Mouse (Mus musculus) adipocyte (in vitro differentiated cells): ENCODE measurements around the gene Eif2ak2.
A peak's percentile ranks its signal among the peaks of the same experiment; 100 is the strongest.

Source experiments
- DNase-seq: peaks from one replicate; pipeline ENCODE4 v3.0.0-alpha.2; 2016; ENCODE audit warnings: low spot score

Gene Eif2ak2

GRCm38 (mm10) chr17:78882401-78883112 lies at the start of gene Eif2ak2:
Gene Eif2ak2, minus strand, starts transcription at chr17:78882573.
- DNase-seq, result peak; percentile 91

GRCm38 (mm10) chr17:78917696-78918095 lies 35.3 kb upstream of the Eif2ak2 start:
- no peak for DNase-seq

GRCm38 (mm10) chr17:78916899-78917298 lies 34.5 kb upstream of the Eif2ak2 start:
- DNase-seq, result no peak

GRCm38 (mm10) chr17:78916369-78916813 lies 34.0 kb upstream of the Eif2ak2 start, which contains the start of gene Cebpzos:
Gene Cebpzos, plus strand, starts transcription at chr17:78916500.
- DNase-seq, result peak; percentile 91

- DNase-seq, result peak; percentile 46
These were observed 33.4 kb upstream of the Eif2ak2 start for GRCm38 (mm10) chr17:78915772-78916171.

- no peak for DNase-seq
These were observed 31.5 kb upstream of the Eif2ak2 start for GRCm38 (mm10) chr17:78913921-78914320.

- DNase-seq, result no peak
These were observed 30.5 kb upstream of the Eif2ak2 start for GRCm38 (mm10) chr17:78912861-78913281.

GRCm38 (mm10) chr17:78909374-78909773 lies 27.0 kb upstream of the Eif2ak2 start:
- DNase-seq, result no peak

- no peak for DNase-seq
These were observed 24.5 kb upstream of the Eif2ak2 start, which contains the start of gene Sult6b1 for GRCm38 (mm10) chr17:78906892-78907291. Gene Sult6b1, minus strand, starts transcription at chr17:78906992.

GRCm38 (mm10) chr17:78903158-78903557 lies 20.8 kb upstream of the Eif2ak2 start:
- DNase-seq, result no peak

- DNase-seq, result peak; percentile 79
These were observed 13.0 kb upstream of the Eif2ak2 start for GRCm38 (mm10) chr17:78895394-78895793.

GRCm38 (mm10) chr17:78894991-78895390 lies 12.6 kb upstream of the Eif2ak2 start:
- DNase-seq, result no peak

GRCm38 (mm10) chr17:78891020-78891419 lies 8.6 kb upstream of the Eif2ak2 start:
- DNase-seq, result no peak

GRCm38 (mm10) chr17:78889184-78889583 lies 6.8 kb upstream of the Eif2ak2 start:
- no peak for DNase-seq

- DNase-seq, result no peak
These were observed 6.2 kb upstream of the Eif2ak2 start for GRCm38 (mm10) chr17:78888554-78888953.

- DNase-seq, result no peak
These were observed 3.1 kb upstream of the Eif2ak2 start for GRCm38 (mm10) chr17:78885286-78886065.

- no peak for DNase-seq
These were observed 918 bp upstream of the Eif2ak2 start for GRCm38 (mm10) chr17:78883291-78883690.

GRCm38 (mm10) chr17:78881878-78882304 lies 482 bp downstream of the Eif2ak2 start:
- peak; percentile 10 for DNase-seq

GRCm38 (mm10) chr17:78873886-78874285 lies 8.5 kb downstream of the Eif2ak2 start:
- no peak for DNase-seq

- no peak for DNase-seq
These were observed 26.1 kb downstream of the Eif2ak2 start for GRCm38 (mm10) chr17:78856243-78856642.

- DNase-seq, result no peak
These were observed 40.0 kb downstream of the Eif2ak2 start for GRCm38 (mm10) chr17:78842271-78842928.

GRCm38 (mm10) chr17:78836056-78836455 lies 46.3 kb downstream of the Eif2ak2 start:
- peak; percentile 47 for DNase-seq
